Mouse (Mus musculus): ENCODE measurements around the gene Abcc3. TPM values are rescaled to one million over a fixed set of nuclear protein-coding genes. Genes with fewer than 3 reads are reported as not detected.
A peak's percentile ranks its signal among the peaks of the same experiment; 100 is the strongest.

The Abcc3 gene
- total and polyA plus RNA-seq, 2 experiments from 2014 or later = 1.0 to 4.5 TPM

GRCm38 (mm10) chr11:94340948-94341933 lies 51.6 kb downstream of the Abcc3 start:
- no peak for ATAC-seq
- H3K4me2 ChIP-seq (ENCODE audit: low read depth, low read length) = no peak overlapping the region
- H3K9ac ChIP-seq (replicated peaks; ENCODE audit: low read length) = 0 out of 2 replicates have a peak overlapping the region, but pooled peaks have one; percentile 5
- H3K4me3 ChIP-seq (ENCODE audit: low read length) = no peak overlapping the region
- peaks cover 23% of the 10 kb centered on the region for H3K36me3 ChIP-seq (ENCODE audit: insufficient read depth, low read length)
- DNase-seq (ENCODE audit: low spot score) = no peak
- 54% methylated on average over 10 of the region's 10 CpGs for WGBS
- no peak for TF ChIP-seq CTCF (IDR thresholded peaks at IDR 0.05; ENCODE audit: low read depth)
- H3K4me1 ChIP-seq (ENCODE audit: insufficient read depth, low read length) = peaks cover 10% of the 10 kb centered on the region
- no peaks in the 10 kb centered on the region for H3K27me3 ChIP-seq (ENCODE audit: insufficient read depth, low read length)
- H3K9me3 ChIP-seq (ENCODE audit: low read length) = no peaks in the 10 kb centered on the region
- H3K27ac ChIP-seq = no peak overlapping the region

GRCm38 (mm10) chr11:94339732-94340585 lies 52.8 kb downstream of the Abcc3 start:
- no peak overlapping the region for H3K27ac ChIP-seq
- TF ChIP-seq CTCF (IDR thresholded peaks at IDR 0.05; ENCODE audit: low read depth) = peak; percentile 86
- WGBS = 56% methylated on average over 18 of the region's 18 CpGs
- peak; percentile 92 for DNase-seq (ENCODE audit: low spot score)
- ATAC-seq = peak; percentile 90
- no peak overlapping the region for H3K4me2 ChIP-seq (ENCODE audit: low read depth, low read length)
- H3K27me3 ChIP-seq (ENCODE audit: insufficient read depth, low read length) = no peaks in the 10 kb centered on the region
- peaks cover 23% of the 10 kb centered on the region for H3K36me3 ChIP-seq (ENCODE audit: insufficient read depth, low read length)
- H3K9me3 ChIP-seq (ENCODE audit: low read length) = no peaks in the 10 kb centered on the region
- H3K4me3 ChIP-seq (ENCODE audit: low read length) = no peak overlapping the region
- H3K9ac ChIP-seq (replicated peaks; ENCODE audit: low read length) = no peak overlapping the region
- H3K4me1 ChIP-seq (ENCODE audit: insufficient read depth, low read length) = peaks cover 10% of the 10 kb centered on the region

GRCm38 (mm10) chr11:94338347-94338746 lies 54.5 kb downstream of the Abcc3 start:
- 96% methylated on average over 2 of the region's 2 CpGs for WGBS
- H3K4me3 ChIP-seq (ENCODE audit: low read length) = no peak overlapping the region
- H3K9ac ChIP-seq (replicated peaks; ENCODE audit: low read length) = no peak overlapping the region
- peaks cover 28% of the 10 kb centered on the region for H3K36me3 ChIP-seq (ENCODE audit: insufficient read depth, low read length)
- H3K27me3 ChIP-seq (ENCODE audit: insufficient read depth, low read length) = no peaks in the 10 kb centered on the region
- TF ChIP-seq CTCF (IDR thresholded peaks at IDR 0.05; ENCODE audit: low read depth) = no peak
- H3K4me1 ChIP-seq (ENCODE audit: insufficient read depth, low read length) = no peaks in the 10 kb centered on the region
- no peak overlapping the region for H3K4me2 ChIP-seq (ENCODE audit: low read depth, low read length)
- ATAC-seq (no peak), DNase-seq (ENCODE audit: low spot score) (no peak)
- no peaks in the 10 kb centered on the region for H3K9me3 ChIP-seq (ENCODE audit: low read length)
- H3K27ac ChIP-seq = no peak overlapping the region

- no peak overlapping the region for H3K27ac ChIP-seq
- TF ChIP-seq CTCF (IDR thresholded peaks at IDR 0.05; ENCODE audit: low read depth) = no peak
- ATAC-seq = no peak
- no peak for DNase-seq (ENCODE audit: low spot score)
- no peaks in the 10 kb centered on the region for H3K27me3 ChIP-seq (ENCODE audit: insufficient read depth, low read length)
- no peak overlapping the region for H3K9ac ChIP-seq (replicated peaks; ENCODE audit: low read length)
- peaks cover 28% of the 10 kb centered on the region for H3K36me3 ChIP-seq (ENCODE audit: insufficient read depth, low read length)
- no peak overlapping the region for H3K4me2 ChIP-seq (ENCODE audit: low read depth, low read length)
- H3K4me1 ChIP-seq (ENCODE audit: insufficient read depth, low read length) = no peaks in the 10 kb centered on the region
- no peaks in the 10 kb centered on the region for H3K9me3 ChIP-seq (ENCODE audit: low read length)
- H3K4me3 ChIP-seq (ENCODE audit: low read length) = no peak overlapping the region
Measured at GRCm38 (mm10) chr11:94336551-94336950, 56.2 kb downstream of the Abcc3 start.

- H3K36me3 ChIP-seq (ENCODE audit: insufficient read depth, low read length) = peaks cover 23% of the 10 kb centered on the region
- H3K9ac ChIP-seq (replicated peaks; ENCODE audit: low read length) = no peak overlapping the region
- H3K27ac ChIP-seq = no peak overlapping the region
- no peak for TF ChIP-seq CTCF (IDR thresholded peaks at IDR 0.05; ENCODE audit: low read depth)
- no peak overlapping the region for H3K4me2 ChIP-seq (ENCODE audit: low read depth, low read length)
- no peak for DNase-seq (ENCODE audit: low spot score)
- no peaks in the 10 kb centered on the region for H3K9me3 ChIP-seq (ENCODE audit: low read length)
- no peak overlapping the region for H3K4me3 ChIP-seq (ENCODE audit: low read length)
- ATAC-seq = no peak
- 69% methylated on average over 8 of the region's 8 CpGs for WGBS
- H3K4me1 ChIP-seq (ENCODE audit: insufficient read depth, low read length) = peaks cover 15% of the 10 kb centered on the region; the same call in 1 of the 2 replicates
- H3K27me3 ChIP-seq (ENCODE audit: insufficient read depth, low read length) = no peaks in the 10 kb centered on the region
Measured at GRCm38 (mm10) chr11:94334386-94334968, 58.3 kb downstream of the Abcc3 start.

- TF ChIP-seq CTCF (IDR thresholded peaks at IDR 0.05; ENCODE audit: low read depth) = no peak
- Histone ChIP-seq H3K4me2 (ENCODE audit: low read depth, low read length) (no peak overlapping the region), H3K36me3 (ENCODE audit: insufficient read depth, low read length) (peaks cover 7% of the 10 kb centered on the region), H3K4me3 (ENCODE audit: low read length) (no peak overlapping the region), H3K9me3 (ENCODE audit: low read length) (no peaks in the 10 kb centered on the region), H3K27me3 (ENCODE audit: insufficient read depth, low read length) (no peaks in the 10 kb centered on the region), H3K9ac (replicated peaks; ENCODE audit: low read length) (no peak overlapping the region), H3K27ac (no peak overlapping the region), H3K4me1 (ENCODE audit: insufficient read depth, low read length) (peaks cover 15% of the 10 kb centered on the region; the same call in 1 of the 2 replicates)
- WGBS = 90% methylated on average over 6 of the region's 6 CpGs
- DNase-seq (ENCODE audit: low spot score) = no peak
- no peak for ATAC-seq
Measured at GRCm38 (mm10) chr11:94332726-94333125, 60.1 kb downstream of the Abcc3 start.
